Mouse (Mus musculus): ENCODE results near the gene Gm20388.

DNA sequence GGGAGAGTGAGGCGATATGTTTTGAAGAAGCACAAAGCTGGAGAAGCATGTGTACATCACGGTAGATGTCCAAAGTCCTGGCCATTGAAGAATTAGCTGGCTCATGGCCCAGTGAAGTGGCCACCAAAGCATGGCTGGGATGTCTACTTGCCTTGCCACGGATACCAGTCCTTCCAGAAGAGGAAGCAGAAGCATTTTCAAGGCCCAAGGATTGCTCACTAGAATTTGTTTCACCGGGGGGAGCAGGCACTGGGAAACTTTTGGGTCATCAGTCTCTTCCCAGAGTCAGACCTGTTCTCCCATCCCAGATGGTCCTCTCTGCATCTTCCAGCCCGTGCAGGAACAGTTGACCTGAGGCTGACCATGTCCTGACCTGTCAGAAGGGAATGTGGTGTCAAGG lies 4235.6 kb downstream of the Gm20388 start:
- TF ChIP-seq CTCF (IDR thresholded peaks at IDR 0.05; ENCODE audit: low read depth, low read length) (no peak), POLR2AphosphoS5 (IDR thresholded peaks at IDR 0.05; ENCODE audit: insufficient replicate concordance, low read depth, low read length) (no peak), GATA1 (IDR thresholded peaks at IDR 0.05; ENCODE audit: borderline replicate concordance, low read length) (no peak), TAL1 (conservative IDR thresholded peaks at IDR 0.05; ENCODE audit: low read depth, low read length) (no peak), GATA2 (IDR thresholded peaks at IDR 0.05; ENCODE audit: borderline replicate concordance, low read depth, low read length) (no peak)

Measured in G1E (cell line).